Mouse (Mus musculus) stomach, embryonic 16.5 days (tissue): ENCODE results near the gene Tpcn2. TPM values are rescaled to one million over a fixed set of nuclear protein-coding genes. Genes with fewer than 3 reads are reported as not detected.
A peak's percentile ranks its signal among the peaks of the same experiment; 100 is the strongest.

Source experiments
- ATAC-seq: fragments of 200-750 bp; cut with Nextera tagmentation; 2 replicates; pipeline ENCODE4 v1.8.0; 2017; ENCODE audit warnings: moderate number of reproducible peaks, moderate TSS enrichment; ENCODE audit not compliant: insufficient read depth, low FRiP score
- H3K27ac ChIP-seq: fragments of 300-500 bp; sonication (generic); 2 replicates; pipeline ENCODE4 v1.5.1; 2014; ENCODE audit warnings: low read length
- H3K27me3 ChIP-seq: fragments of 300-500 bp; sonication (generic); 2 replicates; pipeline ENCODE4 v1.6.1; 2014; ENCODE audit warnings: low read length, control low read depth, mixed read lengths; ENCODE audit not compliant: control insufficient read depth, insufficient read depth
- H3K36me3 ChIP-seq: fragments of 300-500 bp; sonication (generic); 2 replicates; pipeline ENCODE4 v1.6.1; 2014; ENCODE audit warnings: low read length; ENCODE audit not compliant: control insufficient read depth, insufficient read depth
- H3K4me1 ChIP-seq: fragments of 300-500 bp; sonication (generic); 2 replicates; pipeline ENCODE4 v1.6.1; 2014; ENCODE audit warnings: low read length, control low read depth, mixed read lengths; ENCODE audit not compliant: control insufficient read depth, insufficient read depth
- H3K4me2 ChIP-seq: fragments of 300-500 bp; sonication (generic); 2 replicates; pipeline ENCODE4 v1.6.1; 2014; ENCODE audit warnings: low read depth, low read length, mixed read lengths
- H3K4me3 ChIP-seq: fragments of 300-500 bp; sonication (generic); replicated peaks from 2 replicates; pipeline ENCODE4 v1.5.1; 2014; ENCODE audit warnings: mild to moderate bottlenecking, low read length
- H3K9ac ChIP-seq: fragments of 300-500 bp; sonication (generic); 2 replicates; pipeline ENCODE4 v1.6.1; 2014; ENCODE audit warnings: low read length
- H3K9me3 ChIP-seq: fragments of 300-500 bp; sonication (generic); replicated peaks from 2 replicates; pipeline ENCODE4 v1.6.1; 2016; ENCODE audit warnings: low read length, control low read depth; ENCODE audit not compliant: control insufficient read depth
- WGBS: fragments of 180-500 bp; shearing (Covaris S2); extraction: QIAGEN DNeasy Blood & Tissue Kit; methylation state at CpG from one replicate; pipeline ENCODE4 v1.1.7; 2014; 5-methylcytosine and 5-hydroxymethylcytosine counted together
- polyA plus RNA-seq: library from polyadenylated mRNA; unstranded; fragments of >200 nt; fragmentation: Nextera tagmentation; extraction: Ambion mirVana; gene quantifications from 2 replicates; pipeline ENCODE4 v1.2.1, GENCODE M21; 2015

Gene Tpcn2
- polyA plus RNA-seq: 9.7 and 11.2 TPM in 2 replicates

DNA sequence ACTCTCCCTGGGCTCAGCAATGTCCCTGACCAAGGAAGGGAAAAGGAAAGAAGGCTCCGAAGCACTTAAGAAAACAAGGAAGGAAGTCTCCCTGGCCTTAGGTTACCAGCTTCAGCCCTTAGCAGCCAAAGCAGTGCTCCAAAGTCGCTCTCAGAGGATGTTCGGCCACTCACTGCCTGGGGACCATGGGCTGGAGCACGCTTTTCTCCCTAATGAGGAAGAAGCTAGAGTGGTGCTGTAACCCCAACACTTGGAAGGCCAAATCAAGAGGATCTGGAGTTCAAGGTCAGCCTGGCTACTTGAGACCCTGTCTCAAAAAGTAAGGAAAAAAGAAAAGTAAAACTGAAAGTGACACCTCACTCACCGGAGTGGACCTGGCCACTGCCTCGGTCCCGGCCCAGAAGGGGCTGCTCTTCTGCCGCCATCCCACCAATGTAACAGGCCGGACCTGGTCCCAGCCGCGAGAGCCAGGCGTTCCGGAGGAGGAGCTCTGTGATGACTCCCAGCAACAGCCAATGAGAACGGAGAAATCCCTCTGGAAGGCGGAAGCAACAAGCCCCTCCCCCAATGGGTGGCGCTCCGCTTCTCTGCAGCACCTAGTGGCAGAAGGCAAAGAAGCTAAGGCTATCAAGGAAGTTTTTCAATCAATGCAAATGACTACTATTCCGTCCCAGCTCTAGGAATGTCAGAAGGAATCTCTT is at the start of gene Tpcn2:
Tpcn2 (minus strand) TSS at position 525 of the 701 bp plus-strand sequence.
- no peaks in the 10 kb centered on the region for H3K36me3 ChIP-seq
- peak within 1 kb of the TSS; percentile 63 for H3K4me3 ChIP-seq
- peak within 1 kb of the TSS; percentile 68 for H3K4me2 ChIP-seq
- H3K27ac ChIP-seq: peak within 1 kb of the TSS; percentile 22
- peak; percentile 96 for ATAC-seq
- H3K27me3 ChIP-seq: no peaks in the 10 kb centered on the region
- 3% methylated on average over 18 of the region's 18 CpGs for WGBS
- no peaks in the 10 kb centered on the region for H3K9me3 ChIP-seq
- peak within 1 kb of the TSS; percentile 68 for H3K9ac ChIP-seq
- peaks cover 22% of the 10 kb centered on the region for H3K4me1 ChIP-seq

DNA sequence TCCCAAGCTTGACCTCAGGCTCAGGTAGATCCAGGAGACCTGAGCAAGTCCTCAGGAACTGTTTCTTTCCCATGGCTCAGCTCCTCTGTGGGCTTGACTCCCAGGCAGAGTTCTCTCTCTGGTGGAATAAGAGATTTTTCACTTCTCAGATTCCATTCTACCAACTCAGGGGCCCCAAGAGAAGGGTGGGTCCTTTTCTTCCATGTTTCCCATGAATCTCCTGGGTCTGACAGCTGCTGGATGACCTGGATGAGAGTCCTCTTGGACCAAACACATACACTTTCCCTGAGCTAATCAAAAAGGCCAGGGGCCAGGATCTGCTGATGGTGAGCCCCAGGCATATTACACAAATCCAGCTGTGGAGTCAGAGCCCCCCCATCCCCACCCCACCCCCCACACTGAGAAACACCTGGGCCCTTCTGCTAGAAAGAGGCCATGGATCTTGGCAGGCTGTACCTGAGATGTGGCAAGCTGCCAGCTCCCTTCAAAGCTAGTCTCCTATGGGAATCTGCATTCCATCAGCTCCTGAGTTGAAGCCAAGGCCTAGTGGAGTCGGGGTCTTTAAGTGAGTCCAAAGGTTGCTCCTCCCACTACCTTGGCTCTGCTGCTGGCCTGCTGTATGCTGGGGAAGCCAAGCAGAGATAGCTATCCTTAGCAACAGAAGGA is 48.7 kb upstream of the Tpcn2 start:
- H3K27ac ChIP-seq: 0 out of 2 replicates have a peak overlapping the region, but pooled peaks have one; percentile 11
- no peak overlapping the region for H3K4me3 ChIP-seq
- no peak overlapping the region for H3K9ac ChIP-seq
- no peaks in the 10 kb centered on the region for H3K27me3 ChIP-seq
- ATAC-seq: peak; percentile 62
- no peaks in the 10 kb centered on the region for H3K9me3 ChIP-seq
- WGBS: 24% methylated on average over 1 of the region's 1 CpGs
- no peaks in the 10 kb centered on the region for H3K36me3 ChIP-seq
- H3K4me1 ChIP-seq: peaks cover 3% of the 10 kb centered on the region; the same call in 1 of the 2 replicates
- no peak overlapping the region for H3K4me2 ChIP-seq

DNA sequence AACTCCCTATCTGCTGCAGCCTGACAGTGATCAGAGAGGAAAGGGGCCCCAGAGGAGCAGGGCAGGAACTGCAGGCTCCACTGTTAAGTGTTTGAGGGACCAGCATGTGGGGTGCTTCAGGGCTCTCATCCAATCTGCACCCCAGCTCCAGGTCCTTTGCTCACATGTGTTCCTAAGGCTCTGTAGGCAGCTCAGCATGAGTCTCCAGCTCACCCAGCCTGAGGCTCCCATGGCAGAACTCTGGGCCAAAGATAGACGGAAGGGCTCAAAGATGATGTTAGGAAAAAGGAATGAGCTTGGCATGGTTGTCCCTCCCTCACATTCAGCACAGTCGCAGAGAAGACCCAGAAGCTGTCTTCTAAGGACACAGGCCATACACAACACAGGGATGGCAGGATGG is 46.8 kb upstream of the Tpcn2 start:
- Histone ChIP-seq H3K27ac (no peak overlapping the region), H3K36me3 (no peaks in the 10 kb centered on the region), H3K9ac (no peak overlapping the region), H3K4me1 (peaks cover 3% of the 10 kb centered on the region; the same call in 1 of the 2 replicates), H3K4me2 (no peak overlapping the region), H3K27me3 (no peaks in the 10 kb centered on the region), H3K9me3 (no peaks in the 10 kb centered on the region), H3K4me3 (no peak overlapping the region)
- 67% methylated on average over 2 of the region's 2 CpGs for WGBS
- ATAC-seq: no peak

DNA sequence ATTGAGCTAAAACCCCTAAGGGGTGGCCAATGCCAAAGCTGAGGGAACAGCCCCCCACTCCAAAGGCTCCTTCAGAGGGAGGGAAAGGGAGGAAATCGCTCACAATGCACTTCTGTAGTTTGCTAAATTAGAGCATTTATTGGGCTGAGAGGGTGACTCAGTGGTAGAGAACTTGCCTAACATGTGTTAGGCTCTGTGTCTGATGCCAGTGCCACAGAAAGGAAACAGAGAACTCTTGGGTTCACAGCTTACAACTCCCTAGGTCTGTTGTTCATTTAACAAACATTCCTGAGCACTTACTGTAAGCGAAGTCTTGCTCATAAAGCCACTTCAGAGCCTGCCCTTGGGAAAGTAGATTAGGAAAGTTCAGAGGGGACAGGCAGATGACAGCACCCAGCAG is 46.2 kb upstream of the Tpcn2 start:
- Histone ChIP-seq H3K4me2 (no peak overlapping the region), H3K27ac (no peak overlapping the region), H3K9ac (no peak overlapping the region), H3K9me3 (no peaks in the 10 kb centered on the region), H3K4me1 (peaks cover 3% of the 10 kb centered on the region; the same call in 1 of the 2 replicates), H3K36me3 (no peaks in the 10 kb centered on the region), H3K4me3 (no peak overlapping the region), H3K27me3 (no peaks in the 10 kb centered on the region)
- ATAC-seq: no peak
- WGBS: 60% methylated on average over 2 of the region's 2 CpGs

DNA sequence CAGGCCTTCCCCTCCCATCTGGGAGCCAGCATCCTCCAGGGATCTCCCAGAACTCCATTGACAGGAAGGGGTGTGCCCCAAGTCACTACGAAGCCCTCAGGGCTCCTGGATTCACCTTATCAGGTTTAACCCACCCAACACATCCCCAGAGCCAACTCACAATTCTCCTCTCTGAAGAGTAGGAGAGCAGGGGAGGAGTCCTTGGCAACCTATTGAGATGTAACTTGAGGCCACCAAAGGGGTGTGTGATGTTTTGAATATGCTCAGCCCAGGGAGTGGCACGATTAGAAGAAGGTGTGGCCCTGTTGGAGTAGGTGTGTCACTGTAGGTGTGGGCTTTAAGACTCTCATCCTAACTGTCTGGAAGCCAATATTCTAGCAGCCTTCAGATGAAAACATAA is 41.9 kb upstream of the Tpcn2 start:
- no peak for ATAC-seq
- no peak overlapping the region for H3K9ac ChIP-seq
- no peaks in the 10 kb centered on the region for H3K36me3 ChIP-seq
- no peak overlapping the region for H3K4me3 ChIP-seq
- H3K27me3 ChIP-seq: no peaks in the 10 kb centered on the region
- no peak overlapping the region for H3K4me2 ChIP-seq
- H3K27ac ChIP-seq: no peak overlapping the region
- WGBS: 40% methylated on average over 2 of the region's 2 CpGs
- H3K4me1 ChIP-seq: no peaks in the 10 kb centered on the region
- H3K9me3 ChIP-seq: no peaks in the 10 kb centered on the region

DNA sequence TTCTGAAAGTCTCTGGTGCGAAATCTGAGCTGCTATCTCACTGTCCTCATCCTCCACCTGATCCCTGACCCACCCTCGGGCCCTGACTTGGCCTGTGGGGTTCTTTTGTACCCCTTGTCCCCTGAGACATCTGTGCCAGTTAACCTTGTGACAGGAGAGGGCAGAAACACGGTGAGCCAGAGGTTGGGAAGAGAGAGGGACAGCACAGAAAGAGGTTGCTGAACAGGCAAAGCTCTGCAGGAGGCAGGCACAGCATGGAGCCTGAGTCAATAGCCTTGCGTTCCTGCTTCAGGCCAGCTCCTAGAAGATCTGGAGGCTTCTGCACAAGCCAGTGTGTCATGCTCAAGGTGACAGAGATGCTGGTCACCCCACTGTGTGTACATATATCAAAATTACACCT is 39.8 kb upstream of the Tpcn2 start:
- H3K27me3 ChIP-seq: no peaks in the 10 kb centered on the region
- no peaks in the 10 kb centered on the region for H3K36me3 ChIP-seq
- H3K4me1 ChIP-seq: no peaks in the 10 kb centered on the region
- WGBS: 44% methylated on average over 4 of the region's 4 CpGs
- no peaks in the 10 kb centered on the region for H3K9me3 ChIP-seq
- ATAC-seq: no peak
- H3K4me3 ChIP-seq: no peak overlapping the region
- no peak overlapping the region for H3K27ac ChIP-seq
- H3K4me2 ChIP-seq: no peak overlapping the region
- no peak overlapping the region for H3K9ac ChIP-seq

DNA sequence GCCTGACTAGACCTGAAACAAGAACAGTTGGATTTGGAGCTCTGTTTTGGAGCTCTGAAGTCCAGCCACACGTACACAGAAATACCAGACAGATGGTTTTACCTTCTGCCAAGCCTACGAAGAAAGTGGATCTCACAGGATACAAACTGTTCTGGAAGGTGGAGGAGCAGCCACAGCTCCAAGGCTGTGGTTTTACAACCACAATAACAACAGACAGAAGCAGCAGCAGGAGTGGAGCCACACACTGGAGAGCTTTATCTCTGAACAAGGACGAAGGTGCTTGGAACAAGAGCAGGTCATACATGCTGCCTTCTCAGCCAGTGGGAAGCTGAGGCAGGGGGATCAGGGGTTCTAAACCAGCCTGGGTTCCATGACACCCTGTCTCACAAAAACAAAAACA is 35.7 kb upstream of the Tpcn2 start:
- Histone ChIP-seq H3K27ac (no peak overlapping the region), H3K4me3 (no peak overlapping the region), H3K4me1 (no peaks in the 10 kb centered on the region), H3K9ac (no peak overlapping the region), H3K27me3 (no peaks in the 10 kb centered on the region), H3K4me2 (no peak overlapping the region), H3K9me3 (no peaks in the 10 kb centered on the region), H3K36me3 (no peaks in the 10 kb centered on the region)
- no peak for ATAC-seq
- 71% methylated on average over 3 of the region's 3 CpGs for WGBS

DNA sequence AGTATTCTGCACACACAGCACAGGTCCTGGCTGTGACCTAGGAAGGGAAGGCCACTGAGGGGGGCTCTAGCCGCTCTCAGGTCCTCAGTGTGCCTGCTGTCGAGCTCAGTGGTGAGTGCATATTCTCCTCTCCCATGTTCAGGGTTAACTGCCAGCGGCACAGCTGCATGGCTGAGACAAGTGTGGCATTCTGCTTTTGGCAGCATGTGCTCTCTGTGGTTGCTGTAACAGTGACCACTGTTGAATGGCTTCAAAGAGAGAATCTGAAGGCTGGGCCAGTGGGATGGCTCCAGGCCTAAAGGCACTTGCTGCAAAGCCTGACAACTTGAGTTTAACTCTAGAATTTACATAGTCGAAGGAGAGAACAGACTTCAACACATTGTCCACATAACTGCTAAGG is 33.7 kb upstream of the Tpcn2 start:
- 79% methylated on average over 4 of the region's 4 CpGs for WGBS

DNA sequence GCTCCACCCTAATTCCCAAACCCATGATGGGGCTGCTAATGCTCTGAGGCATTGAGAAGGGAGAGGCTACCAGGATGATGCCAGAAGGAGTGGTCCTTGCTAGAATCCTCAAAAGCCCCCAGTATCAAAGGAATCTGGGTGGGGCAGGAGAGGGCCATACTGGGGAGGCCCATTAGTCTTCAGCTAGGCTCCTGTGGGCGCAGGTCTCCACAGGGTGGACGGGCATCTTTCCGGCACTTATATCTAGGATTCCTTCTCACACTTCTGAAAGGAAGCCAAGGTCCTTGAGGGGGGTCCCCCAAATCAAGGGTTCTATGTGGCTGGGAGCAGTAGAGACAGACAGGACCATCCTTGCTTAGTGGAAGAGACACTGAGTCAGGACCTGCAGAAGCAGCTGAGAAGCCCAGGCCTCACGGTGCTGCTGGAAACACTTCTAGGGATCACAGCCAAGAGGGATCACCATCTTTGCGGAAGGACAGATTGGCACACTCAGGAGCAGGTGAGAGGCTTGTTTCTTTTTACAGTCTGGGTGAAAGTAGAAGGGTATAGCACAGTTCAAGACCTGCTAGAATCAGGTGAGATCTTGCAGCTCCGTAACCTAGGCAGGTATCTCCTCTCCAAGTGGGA is 31.1 kb upstream of the Tpcn2 start, which contains the start of gene Mrgprd:
Mrgprd (plus strand) TSS at position 51 of the 627 bp plus-strand sequence.
- WGBS: 87% methylated on average over 6 of the region's 6 CpGs
- Histone ChIP-seq H3K9ac (no peak within 1 kb of the TSS), H3K4me3 (no peak within 1 kb of the TSS), H3K27me3 (no peaks in the 10 kb centered on the region), H3K27ac (no peak within 1 kb of the TSS), H3K9me3 (no peaks in the 10 kb centered on the region), H3K4me2 (no peak within 1 kb of the TSS), H3K36me3 (no peaks in the 10 kb centered on the region), H3K4me1 (no peaks in the 10 kb centered on the region)
- ATAC-seq: no peak

More for the DNA sequence above, 33.7 kb upstream of the Tpcn2 start:
- no peak overlapping the region for H3K9ac ChIP-seq
- no peaks in the 10 kb centered on the region for H3K9me3 ChIP-seq
- H3K4me1 ChIP-seq: no peaks in the 10 kb centered on the region
- no peak overlapping the region for H3K4me3 ChIP-seq
- no peaks in the 10 kb centered on the region for H3K27me3 ChIP-seq
- ATAC-seq: no peak
- H3K4me2 ChIP-seq: no peak overlapping the region
- H3K36me3 ChIP-seq: no peaks in the 10 kb centered on the region
- no peak overlapping the region for H3K27ac ChIP-seq
